Mouse (Mus musculus) retina, postnatal 7 days (tissue): ENCODE data around the gene Cep104.

ENCODE experiments used
- DNase-seq: peaks from one replicate; pipeline ENCODE4 v3.0.0-alpha.2; 2012; ENCODE audit warnings: low read depth, low spot score

Gene Cep104

GRCm38 (mm10) chr4:154042577-154042976 is 67.6 kb downstream of the Cep104 start, which contains the start of gene Ccdc27:
Ccdc27 (minus strand) TSS chr4:154042677.
- DNase-seq = no peak

GRCm38 (mm10) chr4:154045837-154046236 is 70.8 kb downstream of the Cep104 start:
- no peak for DNase-seq

- DNase-seq = no peak
Observed at GRCm38 (mm10) chr4:154051401-154051800, 76.4 kb downstream of the Cep104 start.

- DNase-seq = no peak
Observed at GRCm38 (mm10) chr4:154053065-154053464, 78.1 kb downstream of the Cep104 start.

GRCm38 (mm10) chr4:154055482-154055881 is 80.5 kb downstream of the Cep104 start:
- no peak for DNase-seq

GRCm38 (mm10) chr4:154056046-154056445 is 81.1 kb downstream of the Cep104 start:
- DNase-seq = no peak

DNA sequence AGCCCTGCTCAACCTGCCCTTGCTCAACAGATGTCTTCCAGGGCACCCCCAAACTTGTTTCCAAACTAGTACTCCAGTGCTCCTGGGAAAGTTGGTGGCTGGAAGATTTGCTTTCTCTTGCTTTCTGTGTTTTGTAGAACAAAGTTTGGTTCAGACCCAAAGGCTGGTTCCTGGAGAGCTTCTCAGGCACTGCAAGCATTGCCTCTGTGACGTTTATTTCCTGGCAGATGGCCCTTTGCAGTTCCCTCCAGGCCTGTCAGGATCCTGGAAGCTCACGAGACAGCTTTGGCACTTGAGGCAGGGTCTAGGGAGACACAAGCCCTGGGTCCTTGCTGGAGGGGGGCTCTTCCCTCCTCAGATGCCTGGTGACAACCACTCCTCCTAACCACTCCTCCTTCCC is 81.7 kb downstream of the Cep104 start:
- DNase-seq = no peak

DNA sequence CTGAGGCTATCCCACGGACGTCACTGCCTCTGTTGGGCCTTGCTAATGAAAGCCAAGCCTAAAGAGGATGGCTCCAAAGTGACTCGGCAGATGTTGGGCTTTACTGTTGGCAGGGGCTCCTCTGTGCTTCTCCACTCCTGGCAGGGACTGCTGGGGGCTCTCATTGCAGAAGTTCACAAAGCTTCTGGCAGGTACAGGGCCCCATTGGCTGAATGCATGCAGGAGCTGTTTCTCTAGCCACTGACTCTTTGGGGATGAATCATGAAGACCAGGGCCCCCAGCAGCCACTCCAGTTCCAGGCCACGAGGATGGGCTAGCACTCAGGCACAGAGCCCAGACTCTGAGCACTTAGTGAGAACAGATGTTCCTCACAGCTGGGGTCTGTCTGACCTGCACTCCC is 82.7 kb downstream of the Cep104 start:
- no peak for DNase-seq
